Mouse (Mus musculus) liver, adult 2 months (tissue): ENCODE measurements at regions not wholly inside any gene's neighbourhood (a gene's known extent, or its start where the extent isn't known, plus 50 kb on each side); places are given as distances from the start of the nearest gene placed in this dataset.

Experiments
- CTCF ChIP-seq: fragments of 200-500 bp; IDR thresholded peaks from 2 replicates; pipeline ENCODE4 v1.5.1; 2011; ENCODE audit warnings: low read depth, low read length, control low read depth
- POLR2A ChIP-seq: fragments of 200-500 bp; IDR thresholded peaks from 2 replicates; pipeline ENCODE4 v1.6.1; 2011; ENCODE audit warnings: low read length, control low read depth; ENCODE audit not compliant: insufficient read depth; ENCODE audit errors: extremely low read depth

DNA sequence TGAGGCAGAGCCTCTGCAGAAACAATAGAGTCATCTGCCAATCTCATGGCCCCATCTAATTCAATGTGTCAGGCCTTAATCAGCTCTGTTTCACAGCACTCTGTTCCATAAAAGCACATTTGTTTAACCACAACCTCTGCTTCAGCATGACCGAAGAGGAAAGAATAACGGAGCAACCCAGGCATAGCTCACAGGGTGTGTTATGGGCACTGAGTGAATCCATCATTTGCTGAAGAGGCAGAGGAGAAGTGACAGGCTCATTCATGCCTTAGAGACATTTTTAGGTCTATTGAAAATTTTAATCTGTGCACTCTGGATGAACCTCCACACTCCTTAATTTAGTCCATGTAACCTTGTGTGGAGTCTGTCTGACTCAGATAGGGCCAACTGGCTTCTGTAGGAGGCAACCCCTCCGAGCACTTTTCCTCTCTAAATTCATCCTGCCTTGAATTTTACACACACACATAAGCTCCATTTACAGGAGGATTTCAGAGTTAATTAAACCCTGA lies 1027.1 kb upstream of the Slc10a2 start:
- TF ChIP-seq CTCF (no peak), POLR2A (no peak)
